Mouse (Mus musculus): ENCODE results near the gene Gm13275.

GRCm38 (mm10) chr4:88830523-88830922 lies 36.2 kb downstream of the Gm13275 start:
- TF ChIP-seq CTCF (IDR thresholded peaks at IDR 0.05; ENCODE audit: insufficient read depth, low read depth, low read length) (no peak), POLR2A (IDR thresholded peaks at IDR 0.05; ENCODE audit: insufficient read depth, low read depth, low read length) (no peak)
